Mouse (Mus musculus): ENCODE data around the gene Ankar. TPM values are rescaled to one million over a fixed set of nuclear protein-coding genes. Genes with fewer than 3 reads are reported as not detected.

Gene Ankar
- polyA plus RNA-seq, 1 experiment from 2014 or later, result not detected

- H3K27me3 ChIP-seq (replicated peaks), result no peaks in the 10 kb centered on the region
- WGBS (ENCODE audit: insufficient replicate concordance), result 22% methylated on average over 4 of the region's 4 CpGs
- no peak overlapping the region for H3K4me2 ChIP-seq
- no peak overlapping the region for H3K27ac ChIP-seq
- H3K9me3 ChIP-seq (replicated peaks), result no peaks in the 10 kb centered on the region
- H3K9ac ChIP-seq, result no peak overlapping the region
- peaks cover 6% of the 10 kb centered on the region for H3K36me3 ChIP-seq
- H3K4me1 ChIP-seq, result peaks cover 14% of the 10 kb centered on the region
- ATAC-seq, result no peak
- no peak overlapping the region for H3K4me3 ChIP-seq
Observed at GRCm38 (mm10) chr1:72707525-72707924, 7.1 kb upstream of the Ankar start.

- ATAC-seq, result no peak
- Histone ChIP-seq H3K27ac (no peak overlapping the region), H3K4me2 (no peak overlapping the region), H3K9me3 (replicated peaks) (no peaks in the 10 kb centered on the region), H3K27me3 (replicated peaks) (no peaks in the 10 kb centered on the region), H3K9ac (no peak overlapping the region), H3K4me3 (no peak overlapping the region), H3K36me3 (no peaks in the 10 kb centered on the region), H3K4me1 (no peaks in the 10 kb centered on the region)
- WGBS (ENCODE audit: insufficient replicate concordance), result 68% methylated on average over 4 of the region's 4 CpGs
Observed at GRCm38 (mm10) chr1:72698651-72699050, 1.7 kb downstream of the Ankar start.

GRCm38 (mm10) chr1:72696256-72696655 is 4.1 kb downstream of the Ankar start:
- 39% methylated on average over 3 of the region's 3 CpGs for WGBS (ENCODE audit: insufficient replicate concordance)

DNA sequence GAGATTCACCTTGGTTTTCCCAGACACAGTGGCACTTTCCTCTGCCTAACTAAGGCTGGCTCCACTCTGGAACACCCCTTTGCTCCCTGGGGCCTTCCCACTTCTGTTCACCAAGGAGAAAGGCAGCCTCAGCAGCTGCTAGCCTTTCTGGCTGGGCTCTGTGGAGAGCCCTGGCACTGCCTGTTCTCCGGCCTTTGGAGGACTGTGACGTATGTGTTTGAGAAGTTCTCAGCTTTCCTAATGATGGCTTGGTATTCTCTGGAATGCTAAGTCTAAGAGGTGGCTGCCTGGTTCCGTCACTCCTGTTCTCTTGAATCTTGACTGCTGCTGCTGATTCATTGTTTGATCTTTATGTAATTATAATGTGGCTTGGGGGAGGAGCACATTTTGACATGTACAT is 27.3 kb downstream of the Ankar start:
- 70% methylated on average over 3 of the region's 3 CpGs for WGBS (ENCODE audit: insufficient replicate concordance)
- no peak for ATAC-seq
- Histone ChIP-seq H3K9ac (no peak overlapping the region), H3K27ac (no peak overlapping the region), H3K4me3 (no peak overlapping the region), H3K4me2 (no peak overlapping the region), H3K9me3 (replicated peaks) (no peaks in the 10 kb centered on the region), H3K36me3 (no peaks in the 10 kb centered on the region), H3K4me1 (no peaks in the 10 kb centered on the region), H3K27me3 (replicated peaks) (no peaks in the 10 kb centered on the region)

More at GRCm38 (mm10) chr1:72696256-72696655, 4.1 kb downstream of the Ankar start:
- Histone ChIP-seq H3K27me3 (replicated peaks) (no peaks in the 10 kb centered on the region), H3K27ac (no peak overlapping the region), H3K9ac (no peak overlapping the region), H3K4me1 (no peaks in the 10 kb centered on the region), H3K4me2 (no peak overlapping the region), H3K4me3 (no peak overlapping the region), H3K9me3 (replicated peaks) (no peaks in the 10 kb centered on the region), H3K36me3 (no peaks in the 10 kb centered on the region)
- no peak for ATAC-seq

- Histone ChIP-seq H3K4me2 (peak overlapping the region; percentile 56), H3K4me1 (no peaks in the 10 kb centered on the region), H3K9ac (no peak overlapping the region), H3K36me3 (no peaks in the 10 kb centered on the region), H3K9me3 (replicated peaks) (no peaks in the 10 kb centered on the region), H3K27me3 (replicated peaks) (no peaks in the 10 kb centered on the region), H3K27ac (no peak overlapping the region), H3K4me3 (peak overlapping the region; percentile 33)
- no peak; the same call in 1 of the 2 replicates for ATAC-seq
- 34% methylated on average over 49 of the region's 49 CpGs for WGBS (ENCODE audit: insufficient replicate concordance)
Observed at GRCm38 (mm10) chr1:72640658-72641410, 59.5 kb downstream of the Ankar start.

- no peak overlapping the region for H3K4me2 ChIP-seq
- no peak for ATAC-seq
- H3K36me3 ChIP-seq, result peaks cover 30% of the 10 kb centered on the region
- H3K27me3 ChIP-seq (replicated peaks), result no peaks in the 10 kb centered on the region
- H3K4me3 ChIP-seq, result no peak overlapping the region
- no peak overlapping the region for H3K27ac ChIP-seq
- no peaks in the 10 kb centered on the region for H3K9me3 ChIP-seq (replicated peaks)
- WGBS (ENCODE audit: insufficient replicate concordance), result 67% methylated on average over 5 of the region's 5 CpGs
- no peaks in the 10 kb centered on the region for H3K4me1 ChIP-seq
- no peak overlapping the region for H3K9ac ChIP-seq
Observed at GRCm38 (mm10) chr1:72635221-72635620, 65.2 kb downstream of the Ankar start.

- no peak overlapping the region for H3K4me3 ChIP-seq
- no peaks in the 10 kb centered on the region for H3K27me3 ChIP-seq (replicated peaks)
- peaks cover 89% of the 10 kb centered on the region for H3K36me3 ChIP-seq
- WGBS (ENCODE audit: insufficient replicate concordance), result 81% methylated on average over 6 of the region's 6 CpGs
- H3K4me2 ChIP-seq, result no peak overlapping the region
- H3K9me3 ChIP-seq (replicated peaks), result no peaks in the 10 kb centered on the region
- no peak for ATAC-seq
- no peaks in the 10 kb centered on the region for H3K4me1 ChIP-seq
- H3K27ac ChIP-seq, result no peak overlapping the region
- H3K9ac ChIP-seq, result no peak overlapping the region
Observed at GRCm38 (mm10) chr1:72612172-72612571, 88.2 kb downstream of the Ankar start.

GRCm38 (mm10) chr1:72609887-72610877 is 90.2 kb downstream of the Ankar start:
- no peak overlapping the region for H3K4me2 ChIP-seq

GRCm38 (mm10) chr1:72609129-72609528 is 91.2 kb downstream of the Ankar start:
- Histone ChIP-seq H3K9me3 (replicated peaks) (no peaks in the 10 kb centered on the region), H3K27ac (no peak overlapping the region), H3K4me2 (no peak overlapping the region), H3K27me3 (replicated peaks) (no peaks in the 10 kb centered on the region), H3K4me1 (no peaks in the 10 kb centered on the region), H3K36me3 (peaks cover 70% of the 10 kb centered on the region), H3K4me3 (no peak overlapping the region), H3K9ac (no peak overlapping the region)
- 73% methylated on average over 10 of the region's 10 CpGs for WGBS (ENCODE audit: insufficient replicate concordance)
- no peak for ATAC-seq

More at GRCm38 (mm10) chr1:72609887-72610877, 90.2 kb downstream of the Ankar start:
- no peak overlapping the region for H3K4me3 ChIP-seq
- H3K36me3 ChIP-seq, result peaks cover 79% of the 10 kb centered on the region
- H3K27me3 ChIP-seq (replicated peaks), result no peaks in the 10 kb centered on the region
- no peak overlapping the region for H3K27ac ChIP-seq
- H3K9me3 ChIP-seq (replicated peaks), result no peaks in the 10 kb centered on the region
- H3K9ac ChIP-seq, result no peak overlapping the region
- WGBS (ENCODE audit: insufficient replicate concordance), result 83% methylated on average over 23 of the region's 23 CpGs
- no peaks in the 10 kb centered on the region for H3K4me1 ChIP-seq
- no peak for ATAC-seq

GRCm38 (mm10) chr1:72606186-72606673 is 94.1 kb downstream of the Ankar start:
- Histone ChIP-seq H3K36me3 (peaks cover 61% of the 10 kb centered on the region), H3K9me3 (replicated peaks) (no peaks in the 10 kb centered on the region), H3K4me2 (no peak overlapping the region), H3K4me1 (no peaks in the 10 kb centered on the region), H3K9ac (no peak overlapping the region), H3K27me3 (replicated peaks) (no peaks in the 10 kb centered on the region), H3K27ac (no peak overlapping the region), H3K4me3 (no peak overlapping the region)
- 88% methylated on average over 12 of the region's 12 CpGs for WGBS (ENCODE audit: insufficient replicate concordance)
- no peak for ATAC-seq

DNA sequence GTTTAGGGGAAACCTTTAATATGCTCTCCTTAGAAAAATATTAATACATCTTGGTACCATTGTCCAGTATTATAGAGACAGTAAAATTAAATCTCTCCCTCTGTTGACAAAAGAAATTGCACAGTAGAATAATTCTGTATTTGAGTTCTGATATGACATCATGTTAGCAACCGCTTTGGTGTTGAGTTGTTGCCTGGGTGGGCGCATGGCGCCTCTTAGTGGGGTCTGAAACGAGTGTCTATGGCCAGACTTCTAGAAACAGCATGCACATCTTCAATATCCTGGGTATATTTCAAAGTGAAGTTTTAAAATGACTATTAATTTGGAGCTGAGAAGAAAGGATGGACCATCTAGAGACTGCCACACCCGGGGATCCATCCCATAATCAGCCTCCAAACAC is 97.6 kb downstream of the Ankar start:
- H3K27me3 ChIP-seq (replicated peaks), result no peaks in the 10 kb centered on the region
- 89% methylated on average over 5 of the region's 5 CpGs for WGBS (ENCODE audit: insufficient replicate concordance)
- H3K9ac ChIP-seq, result no peak overlapping the region
- no peak overlapping the region for H3K4me2 ChIP-seq
- no peaks in the 10 kb centered on the region for H3K4me1 ChIP-seq
- ATAC-seq, result no peak
- peaks cover 61% of the 10 kb centered on the region for H3K36me3 ChIP-seq
- H3K9me3 ChIP-seq (replicated peaks), result no peaks in the 10 kb centered on the region
- H3K4me3 ChIP-seq, result no peak overlapping the region
- no peak overlapping the region for H3K27ac ChIP-seq

DNA sequence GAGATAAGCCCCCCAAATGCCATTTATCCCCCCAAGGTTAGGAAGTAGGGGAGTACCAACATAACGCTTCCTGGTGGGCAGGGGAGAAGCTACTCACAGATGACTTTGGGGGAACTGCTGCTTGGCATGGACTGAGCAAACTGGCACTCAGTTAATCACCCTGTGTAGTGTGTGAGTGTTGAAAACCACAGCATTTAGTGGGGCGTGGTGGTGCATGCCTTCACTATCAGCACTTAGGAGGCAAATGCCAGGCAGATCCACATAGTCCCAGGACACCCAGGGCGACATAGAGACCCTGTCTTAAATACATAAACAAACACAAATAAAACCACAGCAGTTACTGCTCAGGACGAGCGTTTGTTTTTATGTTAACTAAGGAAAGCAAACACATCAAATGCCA is 98.2 kb downstream of the Ankar start:
- Histone ChIP-seq H3K27me3 (replicated peaks) (no peaks in the 10 kb centered on the region), H3K4me2 (no peak overlapping the region), H3K9ac (no peak overlapping the region), H3K36me3 (peaks cover 64% of the 10 kb centered on the region), H3K9me3 (replicated peaks) (no peaks in the 10 kb centered on the region), H3K4me3 (no peak overlapping the region), H3K27ac (no peak overlapping the region), H3K4me1 (no peaks in the 10 kb centered on the region)
- 75% methylated on average over 5 of the region's 5 CpGs for WGBS (ENCODE audit: insufficient replicate concordance)
- ATAC-seq, result no peak

Measured in liver, embryonic 12.5 days (tissue).